Mouse (Mus musculus): ENCODE measurements at regions not wholly inside any gene's neighbourhood (a gene's known extent, or its start where the extent isn't known, plus 50 kb on each side); places are given as distances from the start of the nearest gene placed in this dataset.

- no peak for TF ChIP-seq CEBPB (IDR thresholded peaks at IDR 0.05; ENCODE audit: low read depth)
- TF ChIP-seq MAX (IDR thresholded peaks at IDR 0.05), result no peak
- no peak for TF ChIP-seq CTCF (IDR thresholded peaks at IDR 0.05; ENCODE audit: control insufficient read depth, insufficient read depth, insufficient read length)
Measured at GRCm38 (mm10) chr17:47146640-47147039, 136.3 kb upstream of the Ubr2 start.

Measured in C2C12 (cell line).